Mouse (Mus musculus) brown adipose tissue, adult 24 weeks (tissue): ENCODE results near the gene C1rl. TPM values are rescaled to one million over a fixed set of nuclear protein-coding genes. Genes with fewer than 3 reads are reported as not detected.

Experiments
- H3K27ac ChIP-seq: fragments of 200-500 bp; replicated peaks from 2 replicates; pipeline ENCODE4 v1.5.1; 2012; ENCODE audit warnings: low read depth, mild to moderate bottlenecking, low read length
- H3K4me1 ChIP-seq: fragments of 200-500 bp; 2 replicates; pipeline ENCODE4 v1.6.1; 2012; ENCODE audit warnings: low read length, mixed read lengths; ENCODE audit not compliant: control insufficient read depth, insufficient read depth, insufficient read length
- H3K4me3 ChIP-seq: fragments of 200-500 bp; 2 replicates; pipeline ENCODE4 v1.5.1; 2012; ENCODE audit warnings: low read depth, mild to moderate bottlenecking, low read length, moderate library complexity; ENCODE audit not compliant: insufficient read depth
- polyA plus RNA-seq: library from polyadenylated mRNA; stranded (reverse); fragments of >200 nt; gene quantifications from 2 replicates; pipeline ENCODE4 v1.2.4, GENCODE M21; 2012; ENCODE audit not compliant: missing spikeins, insufficient read depth, insufficient read length

C1rl gene
- 15.6 and 18.9 TPM in 2 replicates for polyA plus RNA-seq

GRCm38 (mm10) chr6:124492842-124493561 is at the start of gene C1rl:
TSS of gene C1rl (plus strand) at chr6:124493113.
- Histone ChIP-seq H3K4me3 (peak within 1 kb of the TSS; percentile 30; the same call in 1 of the 2 replicates), H3K4me1 (peaks cover 6% of the 10 kb centered on the region), H3K27ac (peak within 1 kb of the TSS; percentile 88)

DNA sequence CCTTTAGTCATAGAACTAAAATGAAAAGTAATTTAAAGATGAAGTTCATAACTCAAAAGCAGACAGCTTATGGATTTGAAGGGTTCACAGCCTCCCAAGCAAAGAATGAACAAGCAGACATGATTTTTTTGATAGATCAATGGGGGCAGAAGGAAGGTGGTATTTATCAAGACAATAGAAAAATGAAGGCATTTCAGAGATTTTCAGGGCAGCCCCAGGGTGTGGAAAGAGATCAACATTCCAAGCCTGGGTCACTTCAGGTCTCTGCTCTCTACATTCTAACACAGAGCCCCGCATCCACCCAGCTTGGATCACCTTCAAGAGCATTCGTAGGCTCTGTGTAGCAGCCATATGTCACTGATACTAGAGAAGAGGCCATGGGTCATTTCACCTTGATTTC is 49.6 kb upstream of the C1rl start:
- peak overlapping the region; percentile 51; the same call in 1 of the 2 replicates for H3K27ac ChIP-seq
- no peak overlapping the region for H3K4me3 ChIP-seq

GRCm38 (mm10) chr6:124446024-124446423 is 46.9 kb upstream of the C1rl start:
- H3K27ac ChIP-seq: no peak overlapping the region
- no peak overlapping the region for H3K4me3 ChIP-seq
- peaks cover 10% of the 10 kb centered on the region for H3K4me1 ChIP-seq

More for the DNA sequence above, 49.6 kb upstream of the C1rl start:
- peaks cover 6% of the 10 kb centered on the region; the same call in 1 of the 2 replicates for H3K4me1 ChIP-seq

- Histone ChIP-seq H3K4me1 (peaks cover 10% of the 10 kb centered on the region), H3K4me3 (no peak overlapping the region), H3K27ac (no peak overlapping the region)
These were observed 46.5 kb upstream of the C1rl start for GRCm38 (mm10) chr6:124446459-124446858.

DNA sequence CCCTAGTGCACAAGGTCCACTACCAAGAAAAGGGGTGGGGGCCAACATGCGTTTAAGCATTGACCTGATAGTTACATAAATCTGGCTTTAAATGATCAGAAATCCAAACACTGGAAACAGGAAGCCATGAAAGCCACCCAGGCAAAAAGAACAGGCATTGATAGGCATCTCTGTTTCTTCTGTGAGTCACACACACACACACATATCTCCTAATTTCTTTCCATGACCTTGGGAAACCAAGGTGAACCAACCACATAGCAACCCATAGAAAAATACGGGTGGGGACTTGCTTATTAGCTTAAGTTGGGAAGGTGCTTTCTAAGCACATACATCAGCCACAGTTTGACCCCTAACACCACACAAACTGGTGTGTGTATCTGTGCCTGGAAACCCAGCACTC is 45.6 kb upstream of the C1rl start:
- peak overlapping the region; percentile 82; the same call in 1 of the 2 replicates for H3K27ac ChIP-seq
- no peak overlapping the region for H3K4me3 ChIP-seq
- peaks cover 10% of the 10 kb centered on the region for H3K4me1 ChIP-seq

GRCm38 (mm10) chr6:124448186-124448852 is 44.6 kb upstream of the C1rl start:
- Histone ChIP-seq H3K27ac (peak overlapping the region; percentile 82), H3K4me1 (peaks cover 9% of the 10 kb centered on the region), H3K4me3 (no peak overlapping the region)

- Histone ChIP-seq H3K4me1 (peaks cover 4% of the 10 kb centered on the region), H3K27ac (peak overlapping the region; percentile 82), H3K4me3 (no peak overlapping the region)
These were observed 43.8 kb upstream of the C1rl start for GRCm38 (mm10) chr6:124448959-124449667.

DNA sequence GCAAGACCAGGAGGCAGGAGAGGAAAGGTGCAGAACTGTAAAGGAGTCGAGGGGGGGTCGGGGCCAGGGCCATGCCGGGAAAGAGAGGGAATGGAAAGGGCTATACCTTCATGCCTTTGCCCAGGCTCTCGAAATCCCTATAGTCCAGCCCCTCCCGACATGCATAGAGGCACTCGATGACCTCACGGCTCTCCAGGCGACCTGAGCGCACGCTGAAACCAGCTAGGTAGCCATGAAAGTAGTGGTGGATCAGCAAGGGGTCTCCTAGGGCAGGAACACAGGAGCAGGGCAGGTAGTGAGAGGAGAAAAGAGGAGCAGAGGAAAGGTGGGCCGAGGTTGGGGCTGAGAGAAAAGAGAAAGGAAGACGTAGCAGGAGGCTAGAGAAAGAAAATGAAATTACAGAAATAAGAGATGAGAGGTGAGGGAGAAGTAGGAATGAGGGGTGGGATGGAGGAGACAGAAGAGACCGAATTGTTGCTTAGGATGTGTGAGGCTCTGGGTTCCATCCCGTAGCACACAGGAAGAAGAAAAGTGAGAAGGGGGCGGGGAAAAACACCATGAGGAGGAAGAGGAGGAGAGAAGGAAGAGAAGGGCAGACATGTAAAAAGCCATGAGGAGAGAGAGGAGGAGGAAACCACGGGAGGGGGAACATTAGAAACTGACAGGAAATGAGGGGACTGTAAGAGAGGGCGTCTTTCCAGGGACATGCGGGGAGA is 43.1 kb upstream of the C1rl start:
- Histone ChIP-seq H3K4me3 (no peak overlapping the region), H3K27ac (peak overlapping the region; percentile 79), H3K4me1 (peaks cover 4% of the 10 kb centered on the region)

DNA sequence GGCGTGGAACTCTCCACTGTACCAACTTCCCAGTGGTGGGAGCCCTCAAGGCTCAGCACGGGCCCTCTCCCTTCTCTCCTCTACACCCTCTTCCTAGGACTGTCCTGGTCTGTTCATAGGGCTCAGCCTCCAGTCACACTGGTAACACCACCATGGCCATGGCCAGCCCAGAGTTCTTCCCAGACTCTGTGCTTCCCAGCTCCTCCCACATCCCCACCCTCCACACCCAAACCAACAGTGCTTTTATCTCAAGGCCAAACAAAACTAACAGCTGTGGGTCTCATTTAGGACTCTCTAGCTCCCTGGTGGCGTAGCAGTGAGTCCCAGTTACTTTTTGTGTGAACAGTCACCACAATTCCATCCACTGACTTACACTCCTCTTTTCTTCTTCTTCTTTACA is 40.9 kb upstream of the C1rl start:
- Histone ChIP-seq H3K27ac (no peak overlapping the region), H3K4me3 (no peak overlapping the region), H3K4me1 (peaks cover 4% of the 10 kb centered on the region)

GRCm38 (mm10) chr6:124453756-124454155 is 39.2 kb upstream of the C1rl start:
- Histone ChIP-seq H3K4me3 (no peak overlapping the region), H3K4me1 (peaks cover 4% of the 10 kb centered on the region), H3K27ac (no peak overlapping the region)

- no peak overlapping the region for H3K4me3 ChIP-seq
- no peak overlapping the region for H3K27ac ChIP-seq
- no peaks in the 10 kb centered on the region for H3K4me1 ChIP-seq
These were observed 36.7 kb upstream of the C1rl start for GRCm38 (mm10) chr6:124456243-124456642.

DNA sequence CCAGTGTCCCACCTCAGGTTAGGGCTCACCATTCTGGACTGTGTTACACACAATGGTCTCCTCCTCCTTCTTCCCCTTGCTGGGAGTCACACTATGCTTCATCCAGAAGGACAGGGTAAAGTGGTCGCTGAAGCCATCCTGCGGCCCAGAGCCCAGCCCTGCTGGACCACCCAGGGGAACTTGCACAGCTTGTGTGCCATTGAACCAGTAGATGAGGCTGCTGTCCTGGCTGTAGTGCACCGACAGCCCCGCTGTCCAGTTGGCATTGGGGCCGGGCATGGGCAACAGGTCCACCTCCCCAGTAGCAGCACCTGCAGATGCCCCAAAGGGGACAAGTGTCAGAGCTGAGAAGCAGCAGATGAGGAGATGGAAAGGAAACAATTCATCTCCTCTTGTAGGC is 35.1 kb upstream of the C1rl start:
- Histone ChIP-seq H3K4me1 (no peaks in the 10 kb centered on the region), H3K4me3 (no peak overlapping the region), H3K27ac (no peak overlapping the region)

DNA sequence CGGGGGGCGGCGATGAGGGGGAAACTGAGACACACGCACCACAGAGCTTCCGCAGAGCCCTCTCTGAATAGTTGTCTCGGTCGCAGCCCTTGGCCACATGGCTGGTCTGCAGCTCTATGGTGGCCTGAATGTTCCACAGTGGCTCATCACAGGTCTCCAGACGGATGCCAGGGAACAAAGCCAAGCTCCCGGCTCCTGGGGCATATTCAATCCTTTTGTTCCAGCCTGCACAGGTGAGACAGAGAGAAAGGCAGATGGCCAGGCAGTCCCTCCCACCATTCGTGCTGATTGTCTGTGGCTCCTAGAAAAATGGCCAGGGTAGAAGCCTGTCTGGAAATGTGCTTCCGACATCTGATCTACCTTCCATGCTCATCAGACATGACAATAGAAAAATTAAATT is 34.4 kb upstream of the C1rl start:
- Histone ChIP-seq H3K4me3 (no peak overlapping the region), H3K4me1 (no peaks in the 10 kb centered on the region), H3K27ac (no peak overlapping the region)

GRCm38 (mm10) chr6:124459388-124459787 is 33.5 kb upstream of the C1rl start:
- no peaks in the 10 kb centered on the region for H3K4me1 ChIP-seq
- H3K27ac ChIP-seq: no peak overlapping the region
- no peak overlapping the region for H3K4me3 ChIP-seq

GRCm38 (mm10) chr6:124463881-124464291 is 29.0 kb upstream of the C1rl start:
- no peak overlapping the region for H3K27ac ChIP-seq
- H3K4me1 ChIP-seq: no peaks in the 10 kb centered on the region
- H3K4me3 ChIP-seq: no peak overlapping the region
